ENCODE assay signal across 25 mouse cellular contexts in the genomic region with DNA sequence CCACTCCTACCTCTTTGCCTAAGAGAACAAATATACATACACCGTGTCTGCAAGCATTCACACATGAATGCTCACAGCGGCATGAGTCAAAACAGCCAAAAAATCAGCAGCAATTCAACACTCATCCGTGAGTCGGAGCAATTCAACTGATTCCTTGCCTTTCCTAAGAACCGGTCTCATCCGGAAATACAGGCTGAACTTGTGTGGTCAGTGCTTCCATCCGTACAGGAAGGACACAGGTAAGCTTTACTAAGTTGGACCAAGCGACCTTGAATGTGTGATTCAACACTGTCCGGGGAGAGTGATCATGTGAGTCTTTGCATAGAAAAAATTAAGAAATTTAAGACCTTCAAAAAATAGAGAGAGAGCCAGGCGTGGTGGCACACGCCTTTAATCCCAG. TPM values are rescaled to one million over a fixed set of nuclear protein-coding genes. Genes with fewer than 3 reads are reported as not detected.
DNase-seq lines count a peak whose midpoint lies in the region; ATAC-seq and TF ChIP-seq lines count a peak whose summit lies in the region.
"Had no signal": no experiment of that assay in that cellular context is flagged by ENCODE, and none has a peak within 500 bp of the region (broad histone marks: within the 10 kb centered on the region; RNA-seq: fewer than 3 reads in every experiment).

No protein-coding gene starts in this region.

- H3K4me2 ChIP-seq in forebrain, embryonic 11.5 days (ENCODE audit: low read depth, low read length, severe bottlenecking) = no peak overlapping the region
- no peak overlapping the region for H3K4me2 ChIP-seq in forebrain, embryonic 15.5 days (replicated peaks)
- no peak overlapping the region for H3K4me2 ChIP-seq in lung, postnatal 0 days (replicated peaks; ENCODE audit: low read depth, low read length)
- H3K4me2 ChIP-seq: heart, embryonic 13.5 days; hindbrain, embryonic 12.5 days; liver, embryonic 15.5 days; midbrain, embryonic 13.5 days; stomach, embryonic 15.5 days had no signal

- ATAC-seq in forebrain, embryonic 11.5 days (replicated peaks; ENCODE audit: low FRiP score) = no peak
- ATAC-seq in forebrain, embryonic 15.5 days (replicated peaks) = no peak
- ATAC-seq in lung, postnatal 0 days = peak; percentile 17
- ATAC-seq: forebrain, embryonic 16.5 days; midbrain, embryonic 13.5 days had no signal

- no peak overlapping the region for H3K9ac ChIP-seq in forebrain, embryonic 11.5 days (ENCODE audit: low read length)
- no peak overlapping the region for H3K9ac ChIP-seq in forebrain, embryonic 15.5 days (replicated peaks)
- no peak overlapping the region for H3K9ac ChIP-seq in lung, postnatal 0 days (replicated peaks; ENCODE audit: low read depth)
- H3K9ac ChIP-seq: heart, embryonic 13.5 days; hindbrain, embryonic 12.5 days; liver, embryonic 15.5 days; midbrain, embryonic 13.5 days; stomach, embryonic 15.5 days had no signal

- H3K27ac ChIP-seq in forebrain, embryonic 11.5 days (ENCODE audit: low read depth, low read length) = no peak overlapping the region
- H3K27ac ChIP-seq in forebrain, embryonic 15.5 days (replicated peaks) = no peak overlapping the region
- H3K27ac ChIP-seq in lung, postnatal 0 days (ENCODE audit: low read length) = no peak overlapping the region
- H3K27ac ChIP-seq: heart, adult 2 months; heart, embryonic 13.5 days; hindbrain, embryonic 12.5 days; limb, embryonic 10.5 days; liver, embryonic 15.5 days; midbrain, embryonic 13.5 days; stomach, embryonic 15.5 days had no signal

- peaks cover 6% of the 10 kb centered on the region; the same call in 1 of the 2 replicates for H3K4me1 ChIP-seq in forebrain, embryonic 11.5 days (replicated peaks; ENCODE audit: control insufficient read depth, insufficient read depth, low read length)
- H3K4me1 ChIP-seq in forebrain, embryonic 15.5 days = 0 out of 2 replicates have a peak, but pooled peaks cover 3% of the 10 kb centered on the region
- H3K4me1 ChIP-seq in lung, postnatal 0 days (ENCODE audit: insufficient read depth, low read depth, low read length) = no peaks in the 10 kb centered on the region
- H3K4me1 ChIP-seq: liver, embryonic 15.5 days; stomach, embryonic 15.5 days had no signal

- H3K36me3 ChIP-seq in forebrain, embryonic 11.5 days (ENCODE audit: control insufficient read depth, insufficient read depth, low read length) = no peaks in the 10 kb centered on the region
- H3K36me3 ChIP-seq in forebrain, embryonic 15.5 days = no peaks in the 10 kb centered on the region
- H3K36me3 ChIP-seq in lung, postnatal 0 days (ENCODE audit: insufficient read depth, low read length) = no peaks in the 10 kb centered on the region
- H3K36me3 ChIP-seq: heart, embryonic 13.5 days; hindbrain, embryonic 12.5 days; limb, embryonic 10.5 days; liver, embryonic 15.5 days; midbrain, embryonic 13.5 days; stomach, embryonic 15.5 days had no signal

- H3K4me3 ChIP-seq in forebrain, embryonic 11.5 days (ENCODE audit: low read depth, low read length) = no peak overlapping the region
- no peak overlapping the region for H3K4me3 ChIP-seq in forebrain, embryonic 15.5 days
- H3K4me3 ChIP-seq in lung, postnatal 0 days (ENCODE audit: low read depth, low read length) = no peak overlapping the region
- H3K4me3 ChIP-seq: heart, adult 2 months; heart, embryonic 13.5 days; hindbrain, embryonic 12.5 days; limb, embryonic 10.5 days; liver, embryonic 15.5 days; megakaryocyte, embryonic 14.5 days; midbrain, embryonic 13.5 days; stomach, embryonic 15.5 days had no signal

- no peak for TF ChIP-seq EP300 in lung, postnatal 0 days (IDR thresholded peaks at IDR 0.05)

- 89% methylated on average over 11 of the region's 11 CpGs for WGBS in forebrain, embryonic 11.5 days
- WGBS in forebrain, embryonic 15.5 days = 91% methylated on average over 11 of the region's 11 CpGs
- 69% methylated on average over 11 of the region's 11 CpGs for WGBS in lung, postnatal 0 days

- no peaks in the 10 kb centered on the region for H3K9me3 ChIP-seq in forebrain, embryonic 11.5 days (ENCODE audit: control insufficient read depth, low read length)
- H3K9me3 ChIP-seq in forebrain, embryonic 15.5 days = no peaks in the 10 kb centered on the region
- H3K9me3 ChIP-seq in lung, postnatal 0 days (ENCODE audit: low read length) = no peaks in the 10 kb centered on the region
- H3K9me3 ChIP-seq: heart, embryonic 13.5 days; hindbrain, embryonic 12.5 days; limb, embryonic 10.5 days; liver, embryonic 15.5 days; midbrain, embryonic 13.5 days; stomach, embryonic 15.5 days had no signal

- TF ChIP-seq CTCF in lung, postnatal 0 days (IDR thresholded peaks at IDR 0.05) = peak; percentile 8; the same call in 1 of the 2 replicates

- H3K27me3 ChIP-seq in forebrain, embryonic 11.5 days (ENCODE audit: control insufficient read depth, insufficient read depth, low read length) = no peaks in the 10 kb centered on the region
- H3K27me3 ChIP-seq in forebrain, embryonic 15.5 days = no peaks in the 10 kb centered on the region
- H3K27me3 ChIP-seq in lung, postnatal 0 days (replicated peaks; ENCODE audit: insufficient read depth, low read length) = no peaks in the 10 kb centered on the region
- H3K27me3 ChIP-seq: heart, embryonic 13.5 days; hindbrain, embryonic 12.5 days; midbrain, embryonic 13.5 days; stomach, embryonic 15.5 days had no signal

- peak; percentile 5 for DNase-seq in forebrain, embryonic 11.5 days (ENCODE audit: low spot score)
- DNase-seq in lung, postnatal 0 days (ENCODE audit: low spot score) = peak; percentile 42
- DNase-seq in lung, postnatal 25 days (ENCODE audit: low spot score) = no peak
- DNase-seq in gonadal fat pad, adult 2 months (ENCODE audit: low read depth) = peak; percentile 70
- DNase-seq in kidney, postnatal 36 days = peak; percentile 53 to 66
- DNase-seq in layer of hippocampus, postnatal 36 days = no peak
- DNase-seq in layer of hippocampus, adult 9-11 months = no peak
- DNase-seq: adrenal gland, postnatal 14 days; cerebellum, adult 8-10 months; cerebellum, postnatal 36 days; gastrocnemius, postnatal 25 days; heart, adult 2 months; liver; lung, postnatal 10 days; thymus, adult 2 months; thymus, postnatal 4 days had no signal

RNA-seq across cellular contexts. Expression of a gene that starts 24.2 kb away (rescaled TPM):
- polyA plus RNA-seq in forebrain, embryonic 11.5 days (2014; fragmentation: Nextera tagmentation; extraction: Ambion mirVana) = 25.9 and 28.9 TPM in 2 replicates
- 27.6 and 29.8 TPM in 2 replicates for polyA plus RNA-seq in forebrain, embryonic 15.5 days (2015; fragmentation: Nextera tagmentation; extraction: Ambion mirVana)
- 17.0 and 19.4 TPM in 2 replicates for polyA plus RNA-seq in lung, postnatal 0 days (2015; fragmentation: Nextera tagmentation; extraction: Ambion mirVana)
- 63.0 and 103 TPM in 2 replicates for polyA plus RNA-seq in gonadal fat pad, adult 2 months (2012; rRNA removed)
- 10 to 100 TPM; 49.6 to 50.1 TPM for total RNA-seq in layer of hippocampus, postnatal 36 days (2021)

RNA-seq across cellular contexts. Expression of a gene that starts 32.7 kb away (rescaled TPM):
- 63.0 and 71.4 TPM in 2 replicates for polyA plus RNA-seq in forebrain, embryonic 11.5 days (2014; fragmentation: Nextera tagmentation; extraction: Ambion mirVana)
- 180 and 199 TPM in 2 replicates for polyA plus RNA-seq in forebrain, embryonic 15.5 days (2015; fragmentation: Nextera tagmentation; extraction: Ambion mirVana)
- polyA plus RNA-seq in lung, postnatal 0 days (2015; fragmentation: Nextera tagmentation; extraction: Ambion mirVana) = 62.8 and 75.9 TPM in 2 replicates
- 41.2 and 42.4 TPM in 2 replicates for polyA plus RNA-seq in gonadal fat pad, adult 2 months (2012; rRNA removed)
- total RNA-seq in layer of hippocampus, postnatal 36 days (2021) = 100 to 1,000 TPM; 181 to 192 TPM

Comparison
In these comparisons a context has a peak if more than half of its experiments do, and no peak if none do; other contexts are left out.
1. DNase-seq: peak in forebrain, embryonic 11.5 days (single experiment), lung, postnatal 0 days (single experiment), gonadal fat pad, adult 2 months (single experiment) and kidney, postnatal 36 days (2 of 2); none in lung, postnatal 25 days (single experiment), layer of hippocampus, postnatal 36 days (0 of 2) and layer of hippocampus, adult 9-11 months (single experiment).